Mouse (Mus musculus): ENCODE results near the gene Fbxw7.

Gene Fbxw7

DNA sequence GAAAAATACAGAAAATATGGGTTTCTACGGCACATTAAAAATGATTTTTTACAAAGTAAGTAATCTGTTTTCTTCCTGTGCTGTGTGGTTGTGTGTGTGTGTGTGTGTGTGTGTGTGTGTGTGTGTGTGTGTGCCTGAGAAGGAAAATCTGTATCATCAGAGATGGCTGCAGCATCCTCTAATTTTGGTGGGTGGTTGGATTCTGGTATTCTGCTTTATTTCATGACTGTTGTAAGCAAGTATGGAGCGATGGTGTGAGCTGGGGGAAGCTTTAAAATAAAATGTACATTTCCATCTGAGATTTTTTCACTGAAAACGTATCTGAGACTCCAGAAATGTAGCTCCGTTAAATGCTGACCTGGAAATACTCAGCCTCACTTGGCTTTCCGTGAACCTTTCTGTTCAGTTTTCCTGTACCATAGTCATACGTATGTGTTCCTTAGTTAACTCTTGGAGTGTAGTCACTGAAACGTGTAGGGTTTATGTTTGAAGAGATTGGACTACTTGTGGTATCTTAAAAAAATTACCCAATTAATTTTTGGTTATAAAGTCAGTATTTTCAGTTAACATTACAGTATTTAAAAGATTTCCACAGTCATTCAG, 137.6 kb downstream of the Fbxw7 start:
- DNase-seq: no peak

DNA sequence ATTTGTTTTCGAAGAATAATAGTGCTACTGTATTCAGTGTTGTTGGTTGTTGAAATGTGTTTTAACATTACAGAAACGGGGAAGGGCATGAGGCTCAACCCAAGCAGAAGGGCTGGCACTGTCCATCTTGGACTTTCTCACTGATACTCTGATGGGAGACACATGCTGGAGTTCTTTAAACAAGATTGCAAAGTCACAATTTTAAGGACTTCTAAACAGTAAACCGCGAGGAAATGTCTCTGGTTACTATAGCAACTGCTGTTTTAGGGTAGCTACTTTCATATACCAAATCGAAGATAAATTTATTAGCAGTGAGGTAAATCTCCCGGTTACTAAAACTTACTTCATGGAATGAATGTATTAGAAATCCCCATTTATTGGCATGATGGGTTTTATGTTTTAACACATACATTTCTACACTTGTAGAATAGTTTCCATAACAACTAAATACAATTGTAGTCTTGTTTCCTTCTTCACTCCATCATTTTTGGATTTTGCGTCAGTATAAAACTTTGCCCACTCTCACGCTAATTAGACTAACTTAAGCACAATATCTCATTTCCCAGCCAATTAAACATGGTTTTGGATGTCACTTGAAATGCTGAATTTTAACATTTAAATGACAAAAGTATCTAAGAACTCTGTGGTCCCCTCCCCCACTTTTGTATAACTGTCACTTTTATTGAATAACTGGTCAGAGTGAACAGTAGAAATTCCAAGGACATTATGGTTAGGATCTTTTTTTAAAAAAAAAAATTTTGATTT, 140.1 kb downstream of the Fbxw7 start:
- no peak for DNase-seq

DNA sequence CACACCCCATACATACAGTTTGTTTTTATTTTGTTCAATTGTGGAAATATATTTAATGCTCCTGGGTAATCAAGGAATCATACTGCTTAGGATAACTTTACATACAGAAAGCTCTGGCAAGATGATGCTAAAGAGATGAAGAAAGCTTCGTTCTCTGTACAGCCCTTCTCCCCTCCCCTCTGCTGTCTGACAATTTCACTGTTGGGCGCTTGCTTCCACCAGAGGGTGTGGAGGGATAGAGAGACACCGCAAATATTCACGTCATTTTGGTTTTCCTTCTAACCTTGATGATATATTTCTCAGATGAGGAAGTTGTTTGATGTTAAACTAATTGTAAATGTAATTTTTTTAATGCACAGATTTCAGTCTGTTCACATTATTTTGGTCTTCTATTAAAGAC, 140.8 kb downstream of the Fbxw7 start:
- no peak for DNase-seq

DNA sequence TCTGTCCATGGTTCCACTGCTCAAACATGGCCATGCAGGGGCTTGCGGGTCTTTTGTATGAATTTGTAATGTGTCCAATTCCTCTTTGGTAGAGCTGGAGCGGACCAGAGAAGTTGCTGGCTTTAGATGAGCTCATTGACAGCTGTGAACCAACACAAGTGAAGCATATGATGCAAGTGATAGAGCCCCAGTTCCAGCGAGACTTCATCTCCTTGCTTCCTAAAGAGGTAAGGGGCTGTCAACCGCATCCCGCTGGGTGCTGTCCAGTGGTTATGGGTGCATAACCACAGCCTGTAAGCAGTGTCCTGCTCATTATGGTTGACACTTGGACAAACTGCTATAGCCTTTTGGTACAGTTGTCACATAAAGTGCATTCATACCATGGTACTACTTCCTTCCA, 150.1 kb downstream of the Fbxw7 start:
- DNase-seq: no peak

GRCm38 (mm10) chr3:84967364-84967763, 152.3 kb downstream of the Fbxw7 start:
- DNase-seq: no peak

GRCm38 (mm10) chr3:84971561-84971960, 156.5 kb downstream of the Fbxw7 start:
- no peak for DNase-seq

DNA sequence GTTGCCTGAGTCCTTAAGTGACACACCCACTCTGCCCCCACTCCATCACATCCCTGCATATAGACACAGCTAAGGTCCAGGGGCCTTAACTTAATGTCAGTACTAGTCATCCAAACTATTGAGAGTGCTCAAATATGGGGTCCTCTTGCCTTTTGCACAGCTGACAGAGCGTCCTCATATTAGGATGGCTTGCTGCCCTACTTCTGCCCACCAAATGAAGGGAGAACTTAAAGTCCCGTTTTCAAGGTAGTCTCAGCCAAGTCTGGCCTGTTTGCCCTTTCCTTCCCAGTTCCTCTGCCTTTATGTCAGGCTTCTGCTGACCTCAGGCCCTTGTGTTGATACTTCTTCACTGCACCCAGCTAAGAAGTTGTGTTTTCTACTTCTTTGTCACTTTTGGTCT, 157.8 kb downstream of the Fbxw7 start:
- DNase-seq: no peak

DNA sequence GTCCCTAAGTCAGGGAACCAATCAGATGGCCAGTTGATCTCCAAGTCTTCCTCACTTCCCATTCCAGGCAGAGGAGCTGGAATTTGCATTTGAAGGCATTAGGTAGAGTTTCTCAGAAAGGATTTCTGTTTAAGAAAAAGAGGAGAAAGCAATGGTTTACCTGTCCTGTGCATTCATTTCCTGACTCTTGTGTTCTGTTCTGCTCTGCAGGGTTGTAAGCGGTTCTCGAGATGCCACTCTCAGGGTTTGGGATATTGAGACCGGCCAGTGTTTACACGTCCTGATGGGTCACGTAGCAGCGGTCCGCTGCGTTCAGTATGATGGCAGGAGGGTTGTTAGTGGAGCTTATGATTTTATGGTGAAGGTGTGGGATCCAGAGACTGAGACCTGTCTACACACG, 159.1 kb downstream of the Fbxw7 start:
- no peak for DNase-seq

- no peak for DNase-seq
Observed at GRCm38 (mm10) chr3:84978676-84979075, 163.6 kb downstream of the Fbxw7 start.

DNA sequence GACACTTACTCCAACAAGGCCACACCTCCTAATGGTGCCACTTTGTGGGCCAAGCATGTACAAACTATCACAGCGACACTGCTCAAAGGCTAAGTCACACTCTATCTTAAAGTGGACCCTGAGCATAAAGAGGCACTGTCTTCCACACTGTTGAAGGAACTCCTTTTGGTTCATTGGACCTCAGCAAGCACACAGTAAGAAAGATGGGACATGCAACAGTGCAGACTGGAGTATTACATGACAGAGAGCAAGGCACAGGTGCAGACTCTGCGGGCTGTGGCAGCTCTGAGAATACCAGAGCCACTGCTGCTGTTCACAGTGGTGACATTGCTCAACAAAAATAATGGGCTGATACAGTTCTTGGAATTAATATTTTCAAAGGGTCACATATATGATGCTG, 165.1 kb downstream of the Fbxw7 start:
- DNase-seq: no peak

DNA sequence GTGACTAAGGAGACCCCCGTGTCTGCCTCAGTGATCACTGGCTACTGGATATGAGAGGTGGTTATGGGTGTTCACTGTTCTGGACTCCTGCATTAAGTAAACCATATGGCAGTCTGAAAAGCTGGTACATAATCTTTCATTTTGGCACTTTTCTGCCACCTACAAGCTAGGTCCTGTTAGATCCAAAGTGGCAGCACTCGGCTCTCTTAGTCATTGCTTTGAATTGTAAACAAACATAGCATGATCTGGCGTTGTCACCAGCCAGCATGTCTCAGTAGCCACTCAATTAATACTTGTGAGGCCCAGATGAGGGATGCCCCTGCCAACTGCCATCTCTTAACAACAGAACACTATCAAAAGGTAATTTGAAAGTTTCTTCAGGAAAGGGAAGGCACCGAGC, 167.6 kb downstream of the Fbxw7 start:
- DNase-seq: no peak

- DNase-seq: no peak
Observed at GRCm38 (mm10) chr3:84985121-84985625, 170.1 kb downstream of the Fbxw7 start.

- no peak for DNase-seq
Observed at GRCm38 (mm10) chr3:84988880-84989279, 173.8 kb downstream of the Fbxw7 start.

GRCm38 (mm10) chr3:85005257-85005656, 190.2 kb downstream of the Fbxw7 start:
- no peak for DNase-seq

- no peak for DNase-seq
Observed at GRCm38 (mm10) chr3:85012889-85013288, 197.8 kb downstream of the Fbxw7 start.

- no peak for DNase-seq
Observed at GRCm38 (mm10) chr3:85015667-85016066, 200.6 kb downstream of the Fbxw7 start.

- no peak for DNase-seq
Observed at GRCm38 (mm10) chr3:85020137-85020536, 205.1 kb downstream of the Fbxw7 start.

GRCm38 (mm10) chr3:85021816-85022215, 206.7 kb downstream of the Fbxw7 start:
- DNase-seq: no peak

DNA sequence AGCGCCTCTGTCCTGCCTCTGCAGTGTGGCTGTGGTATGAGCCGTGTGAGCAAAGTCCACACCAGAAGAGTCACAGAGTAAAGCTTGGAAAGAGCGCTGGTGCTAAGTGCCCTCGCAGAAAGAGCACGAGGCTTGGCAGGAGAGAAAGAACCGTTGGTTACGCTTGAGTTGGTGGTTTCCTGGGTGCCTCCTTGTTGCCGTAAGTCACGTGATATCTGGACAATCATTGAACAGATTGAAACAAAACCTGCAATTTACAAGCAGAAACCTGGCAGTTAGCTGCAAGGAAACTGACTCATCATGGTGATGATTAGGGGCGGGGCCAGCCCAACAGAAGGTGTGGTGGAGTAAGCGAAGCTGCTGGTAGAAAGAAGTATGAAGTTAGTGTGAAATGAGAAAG, 207.7 kb downstream of the Fbxw7 start:
- no peak for DNase-seq

GRCm38 (mm10) chr3:85024237-85024636, 209.2 kb downstream of the Fbxw7 start:
- no peak for DNase-seq

- DNase-seq: no peak
Observed at GRCm38 (mm10) chr3:85024817-85025705, 210.0 kb downstream of the Fbxw7 start.

Measured in cerebellum, adult 11-12 months (tissue).